Mouse (Mus musculus): ENCODE measurements around the gene Gm44973. TPM values are rescaled to one million over a fixed set of nuclear protein-coding genes. Genes with fewer than 3 reads are reported as not detected.
"Not testable (repeated sequence)": the region's sequence is repeated elsewhere in the genome, so short reads cannot be mapped to it uniquely, and the experiment has no call there.

Gene Gm44973
- total RNA-seq, 1 experiment from 2014 or later, result not detected

GRCm38 (mm10) chr7:5014251-5015117, 812 bp upstream of the Gm44973 start, which contains the start of the genes Zfp524 and Fiz1:
TSS of gene Zfp524 (plus strand) at chr7:5014415.
TSS of gene Fiz1 (minus strand) at chr7:5014697.
- peak; percentile 64 for ATAC-seq (replicated peaks; ENCODE audit: low read depth, poor library complexity, severe bottlenecking)

GRCm38 (mm10) chr7:5016057-5016456, 761 bp downstream of the Gm44973 start:
- ATAC-seq (replicated peaks; ENCODE audit: low read depth, poor library complexity, severe bottlenecking), result no peak

GRCm38 (mm10) chr7:5016920-5017319, 1.6 kb downstream of the Gm44973 start:
- no peak for ATAC-seq (replicated peaks; ENCODE audit: low read depth, poor library complexity, severe bottlenecking)

- ATAC-seq (replicated peaks; ENCODE audit: low read depth, poor library complexity, severe bottlenecking), result no peak
Measured at GRCm38 (mm10) chr7:5017352-5017751, 2.1 kb downstream of the Gm44973 start.

GRCm38 (mm10) chr7:5017931-5018330, 2.6 kb downstream of the Gm44973 start:
- no peak for ATAC-seq (replicated peaks; ENCODE audit: low read depth, poor library complexity, severe bottlenecking)

GRCm38 (mm10) chr7:5019576-5019975, 4.3 kb downstream of the Gm44973 start:
- ATAC-seq (replicated peaks; ENCODE audit: low read depth, poor library complexity, severe bottlenecking), result not testable (repeated sequence)

GRCm38 (mm10) chr7:5020000-5020681, 4.8 kb downstream of the Gm44973 start, which contains the start of the genes Zfp865 and Ccdc106:
TSS of gene Zfp865 (plus strand) at chr7:5020376.
TSS of gene Ccdc106 (plus strand) at chr7:5020553.
- ATAC-seq (replicated peaks; ENCODE audit: low read depth, poor library complexity, severe bottlenecking), result peak; percentile 85

- ATAC-seq (replicated peaks; ENCODE audit: low read depth, poor library complexity, severe bottlenecking), result no peak
Measured at GRCm38 (mm10) chr7:5020685-5021084, 5.4 kb downstream of the Gm44973 start.

GRCm38 (mm10) chr7:5021197-5021596, 5.9 kb downstream of the Gm44973 start:
- ATAC-seq (replicated peaks; ENCODE audit: low read depth, poor library complexity, severe bottlenecking), result no peak

GRCm38 (mm10) chr7:5029543-5029942, 14.2 kb downstream of the Gm44973 start:
- ATAC-seq (replicated peaks; ENCODE audit: low read depth, poor library complexity, severe bottlenecking), result no peak

- no peak for ATAC-seq (replicated peaks; ENCODE audit: low read depth, poor library complexity, severe bottlenecking)
Measured at GRCm38 (mm10) chr7:5029946-5030345, 14.7 kb downstream of the Gm44973 start.

- no peak for ATAC-seq (replicated peaks; ENCODE audit: low read depth, poor library complexity, severe bottlenecking)
Measured at GRCm38 (mm10) chr7:5030554-5031275, 15.4 kb downstream of the Gm44973 start.

GRCm38 (mm10) chr7:5031496-5031895, 16.2 kb downstream of the Gm44973 start:
- ATAC-seq (replicated peaks; ENCODE audit: low read depth, poor library complexity, severe bottlenecking), result no peak

GRCm38 (mm10) chr7:5033818-5034217, 18.5 kb downstream of the Gm44973 start, which contains the start of gene 4632433K11Rik:
TSS of gene 4632433K11Rik (plus strand) at chr7:5034118.
- no peak for ATAC-seq (replicated peaks; ENCODE audit: low read depth, poor library complexity, severe bottlenecking)

- no peak for ATAC-seq (replicated peaks; ENCODE audit: low read depth, poor library complexity, severe bottlenecking)
Measured at GRCm38 (mm10) chr7:5035628-5036027, 20.3 kb downstream of the Gm44973 start.

- ATAC-seq (replicated peaks; ENCODE audit: low read depth, poor library complexity, severe bottlenecking), result no peak
Measured at GRCm38 (mm10) chr7:5036136-5036535, 20.8 kb downstream of the Gm44973 start.

GRCm38 (mm10) chr7:5037026-5037425, 21.7 kb downstream of the Gm44973 start:
- no peak for ATAC-seq (replicated peaks; ENCODE audit: low read depth, poor library complexity, severe bottlenecking)

GRCm38 (mm10) chr7:5037467-5037866, 22.2 kb downstream of the Gm44973 start:
- no peak for ATAC-seq (replicated peaks; ENCODE audit: low read depth, poor library complexity, severe bottlenecking)

GRCm38 (mm10) chr7:5038109-5038732, 22.9 kb downstream of the Gm44973 start, which contains the start of gene Zfp784:
TSS of gene Zfp784 (minus strand) at chr7:5038446.
- peak; percentile 91 for ATAC-seq (replicated peaks; ENCODE audit: low read depth, poor library complexity, severe bottlenecking)

GRCm38 (mm10) chr7:5038940-5039339, 23.6 kb downstream of the Gm44973 start:
- ATAC-seq (replicated peaks; ENCODE audit: low read depth, poor library complexity, severe bottlenecking), result no peak

Data from common myeloid progenitor, adult 5-6 weeks (primary cell).